19 mouse cellular contexts compared by ENCODE assay signal in genomic region chr6:145372066-145372465, GRCm38 (mm10).
DNase-seq lines count a peak whose midpoint lies in the region; ATAC-seq and TF ChIP-seq lines count a peak whose summit lies in the region.
"Had no signal": no experiment of that assay in that cellular context is flagged by ENCODE, and none has a peak within 500 bp of the region (broad histone marks: within the 10 kb centered on the region; RNA-seq: fewer than 3 reads in every experiment).

No protein-coding gene starts in this region.

- TF ChIP-seq EP300 in liver, embryonic 14.5 days (IDR thresholded peaks at IDR 0.05; ENCODE audit: low read depth): no peak
- TF ChIP-seq EP300 in liver, postnatal 0 days (IDR thresholded peaks at IDR 0.05; ENCODE audit: low read depth): no peak

- 32% methylated on average over 2 of the region's 2 CpGs for WGBS in liver, embryonic 14.5 days (ENCODE audit: insufficient replicate concordance)
- WGBS in liver, postnatal 0 days (ENCODE audit: insufficient replicate concordance): 49% methylated on average over 2 of the region's 2 CpGs
- WGBS in forebrain, embryonic 14.5 days: 76% methylated on average over 2 of the region's 2 CpGs

- H3K4me1 ChIP-seq in liver, embryonic 14.5 days (replicated peaks; ENCODE audit: control insufficient read depth in 2 of 2, insufficient read depth in 2 of 2, low read length in 1 of 2): no peaks in the 10 kb centered on the region; a peak in 1 of 4 replicates
- H3K4me1 ChIP-seq in liver, postnatal 0 days (ENCODE audit: insufficient read depth): no peaks in the 10 kb centered on the region
- H3K4me1 ChIP-seq in forebrain, embryonic 14.5 days (ENCODE audit: control insufficient read depth, insufficient read depth, low read length): no peaks in the 10 kb centered on the region
- H3K4me1 ChIP-seq: liver, embryonic 15.5 days had no signal

- no peak overlapping the region for H3K4me2 ChIP-seq in liver, embryonic 14.5 days (ENCODE audit: low read depth)
- no peak overlapping the region for H3K4me2 ChIP-seq in liver, postnatal 0 days (ENCODE audit: low read depth, low read length)
- no peak overlapping the region for H3K4me2 ChIP-seq in forebrain, embryonic 14.5 days (ENCODE audit: low read length)
- H3K4me2 ChIP-seq: embryonic facial prominence, embryonic 12.5 days; hindbrain, embryonic 13.5 days; kidney, embryonic 15.5 days; limb, embryonic 12.5 days; liver, embryonic 15.5 days had no signal

- no peaks in the 10 kb centered on the region for H3K36me3 ChIP-seq in liver, embryonic 14.5 days (replicated peaks; ENCODE audit: control insufficient read depth, insufficient read depth, low read depth)
- H3K36me3 ChIP-seq in liver, postnatal 0 days (replicated peaks; ENCODE audit: insufficient read depth, low read length): no peaks in the 10 kb centered on the region
- H3K36me3 ChIP-seq in forebrain, embryonic 14.5 days (ENCODE audit: control insufficient read depth, insufficient read depth, low read length): no peaks in the 10 kb centered on the region
- H3K36me3 ChIP-seq: embryonic facial prominence, embryonic 12.5 days; G1E; hindbrain, embryonic 13.5 days; kidney, embryonic 15.5 days; limb, embryonic 12.5 days; liver, embryonic 15.5 days had no signal

- no peaks in the 10 kb centered on the region for H3K27me3 ChIP-seq in liver, embryonic 14.5 days (ENCODE audit: control insufficient read depth, insufficient read depth, low read length)
- no peaks in the 10 kb centered on the region for H3K27me3 ChIP-seq in liver, postnatal 0 days (ENCODE audit: insufficient read depth, low read length)
- no peaks in the 10 kb centered on the region for H3K27me3 ChIP-seq in forebrain, embryonic 14.5 days (replicated peaks; ENCODE audit: control insufficient read depth, insufficient read depth, low read length)
- H3K27me3 ChIP-seq: embryonic facial prominence, embryonic 12.5 days; hindbrain, embryonic 13.5 days; kidney, embryonic 15.5 days; limb, embryonic 12.5 days; liver, embryonic 15.5 days had no signal

- no peak for ATAC-seq in liver, embryonic 14.5 days (ENCODE audit: insufficient read depth)
- no peak for ATAC-seq in liver, postnatal 0 days
- ATAC-seq in megakaryocyte progenitor cell, adult 5-6 weeks (replicated peaks; ENCODE audit: poor library complexity): 0 out of 2 replicates have a peak, but pooled peaks have one; percentile 38
- ATAC-seq in forebrain, embryonic 14.5 days: no peak

- DNase-seq in liver, embryonic 14.5 days (ENCODE audit: low read depth in 3 of 3, low spot score in 3 of 3): no peak
- no peak for DNase-seq in liver, postnatal 0 days
- peak; percentile 38 for DNase-seq in CD4-positive helper T cell, adult 2 months (ENCODE audit: low read depth, low spot score)
- peak; percentile 27 for DNase-seq in MN1 (ENCODE audit: low spot score)
- DNase-seq in gastrocnemius, postnatal 25 days: no peak
- DNase-seq in forebrain, embryonic 14.5 days (ENCODE audit: low spot score): no peak
- DNase-seq in heart, adult 9 months (ENCODE audit: low spot score in 2 of 2): no peak
- DNase-seq: adrenal gland, postnatal 25 days; cerebellum, postnatal 25 days; midbrain, embryonic 14.5 days; thymus, postnatal 14 days had no signal

- no peak overlapping the region for H3K27ac ChIP-seq in liver, embryonic 14.5 days
- no peak overlapping the region for H3K27ac ChIP-seq in liver, postnatal 0 days (ENCODE audit: low read depth)
- no peak overlapping the region for H3K27ac ChIP-seq in forebrain, embryonic 14.5 days (ENCODE audit: low read depth, low read length)
- H3K27ac ChIP-seq: embryonic facial prominence, embryonic 12.5 days; hindbrain, embryonic 13.5 days; kidney, embryonic 15.5 days; limb, embryonic 12.5 days; liver, embryonic 15.5 days; macrophage had no signal

- H3K9ac ChIP-seq in liver, embryonic 14.5 days (replicated peaks): no peak overlapping the region
- H3K9ac ChIP-seq in liver, postnatal 0 days (replicated peaks): no peak overlapping the region
- H3K9ac ChIP-seq in forebrain, embryonic 14.5 days (ENCODE audit: low read length): no peak overlapping the region
- H3K9ac ChIP-seq: embryonic facial prominence, embryonic 12.5 days; hindbrain, embryonic 13.5 days; kidney, embryonic 15.5 days; limb, embryonic 12.5 days; liver, embryonic 15.5 days had no signal

- H3K4me3 ChIP-seq in liver, embryonic 14.5 days (ENCODE audit: insufficient read depth in 1 of 2, low read depth in 2 of 2, low read length in 2 of 2): no peak overlapping the region
- H3K4me3 ChIP-seq in liver, postnatal 0 days (ENCODE audit: low read depth, low read length): no peak overlapping the region
- no peak overlapping the region for H3K4me3 ChIP-seq in forebrain, embryonic 14.5 days (ENCODE audit: low read depth, low read length)
- H3K4me3 ChIP-seq: embryonic facial prominence, embryonic 12.5 days; hindbrain, embryonic 13.5 days; kidney, embryonic 15.5 days; limb, embryonic 12.5 days; liver, embryonic 15.5 days had no signal

- TF ChIP-seq CTCF in liver, embryonic 14.5 days (IDR thresholded peaks at IDR 0.05; ENCODE audit: low read depth): 0 out of 2 replicates have a peak, but pooled peaks have one; percentile 9
- no peak for TF ChIP-seq CTCF in liver, postnatal 0 days (IDR thresholded peaks at IDR 0.05; ENCODE audit: low read depth)

- no peaks in the 10 kb centered on the region for H3K9me3 ChIP-seq in liver, embryonic 14.5 days (ENCODE audit: control insufficient read depth, low read length)
- no peaks in the 10 kb centered on the region for H3K9me3 ChIP-seq in liver, postnatal 0 days (ENCODE audit: low read length)
- H3K9me3 ChIP-seq in forebrain, embryonic 14.5 days (replicated peaks; ENCODE audit: control insufficient read depth, low read length): no peaks in the 10 kb centered on the region
- H3K9me3 ChIP-seq: embryonic facial prominence, embryonic 12.5 days; hindbrain, embryonic 13.5 days; kidney, embryonic 15.5 days; limb, embryonic 12.5 days; liver, embryonic 15.5 days had no signal

Comparison
In these comparisons a context has a peak if more than half of its experiments do, and no peak if none do; other contexts are left out.
1. DNase-seq: peak in CD4-positive helper T cell, adult 2 months (single experiment) and MN1 (single experiment); none in liver, embryonic 14.5 days (0 of 3), liver, postnatal 0 days (single experiment), gastrocnemius, postnatal 25 days (single experiment), forebrain, embryonic 14.5 days (single experiment) and heart, adult 9 months (0 of 2).